Mouse (Mus musculus) kidney, adult 2 months (tissue): ENCODE data around the gene Stk11.

Experiments used
- CTCF ChIP-seq: fragments of 200-500 bp; conservative IDR thresholded peaks from 2 replicates; pipeline ENCODE4 v1.5.1; 2011; ENCODE audit warnings: low read depth, mild to moderate bottlenecking, control low read depth, low read length, moderate library complexity, mixed read lengths; ENCODE audit not compliant: insufficient read depth, insufficient read length
- POLR2A ChIP-seq: fragments of 200-500 bp; IDR thresholded peaks from one replicate; pipeline ENCODE4 v1.6.1; 2011; ENCODE audit warnings: low read depth, low read length, control low read depth

GRCm38 (mm10) chr10:80071516-80071900, 44.1 kb upstream of the Stk11 start:
- TF ChIP-seq CTCF (no peak), POLR2A (no peak)
